Mouse (Mus musculus): ENCODE results near the gene Nfkb1. TPM values are rescaled to one million over a fixed set of nuclear protein-coding genes. Genes with fewer than 3 reads are reported as not detected.
A peak's percentile ranks its signal among the peaks of the same experiment; 100 is the strongest.

The Nfkb1 gene
- polyA plus RNA-seq, 1 experiment from 2014 or later = 18.4 TPM

DNA sequence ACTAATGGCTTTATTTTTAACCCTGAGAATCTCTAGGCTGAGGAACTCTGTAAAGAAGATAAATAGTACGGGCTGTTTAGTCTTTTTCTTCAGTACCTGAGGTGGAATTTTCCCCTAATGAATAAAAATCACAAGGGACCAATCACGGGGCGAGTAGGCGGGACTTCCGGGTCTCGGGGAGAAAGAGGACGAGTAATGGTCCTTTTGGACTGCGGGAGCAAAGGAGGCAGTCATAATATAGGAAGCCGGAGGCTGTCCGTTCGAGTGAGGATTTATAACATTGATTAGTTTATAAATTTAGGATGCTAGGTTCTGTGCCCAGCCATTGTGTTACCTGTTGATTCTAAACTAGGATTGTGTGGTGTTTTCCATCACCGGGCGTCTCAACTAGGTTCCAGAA lies 119.8 kb downstream of the Nfkb1 start:
- H3K9me3 ChIP-seq = no peaks in the 10 kb centered on the region
- no peaks in the 10 kb centered on the region for H3K36me3 ChIP-seq
- 0 out of 2 replicates have a peak overlapping the region, but pooled peaks have one; percentile 11 for H3K4me2 ChIP-seq (replicated peaks)
- WGBS = 69% methylated on average over 13 of the region's 13 CpGs
- no peak overlapping the region for H3K9ac ChIP-seq
- H3K4me1 ChIP-seq = no peaks in the 10 kb centered on the region
- no peaks in the 10 kb centered on the region for H3K27me3 ChIP-seq
- no peak overlapping the region for H3K27ac ChIP-seq
- no peak for ATAC-seq (ENCODE audit: insufficient number of reproducible peaks, insufficient read depth, low FRiP score, low TSS enrichment)
- 0 out of 2 replicates have a peak overlapping the region, but pooled peaks have one; percentile 13 for H3K4me3 ChIP-seq

DNA sequence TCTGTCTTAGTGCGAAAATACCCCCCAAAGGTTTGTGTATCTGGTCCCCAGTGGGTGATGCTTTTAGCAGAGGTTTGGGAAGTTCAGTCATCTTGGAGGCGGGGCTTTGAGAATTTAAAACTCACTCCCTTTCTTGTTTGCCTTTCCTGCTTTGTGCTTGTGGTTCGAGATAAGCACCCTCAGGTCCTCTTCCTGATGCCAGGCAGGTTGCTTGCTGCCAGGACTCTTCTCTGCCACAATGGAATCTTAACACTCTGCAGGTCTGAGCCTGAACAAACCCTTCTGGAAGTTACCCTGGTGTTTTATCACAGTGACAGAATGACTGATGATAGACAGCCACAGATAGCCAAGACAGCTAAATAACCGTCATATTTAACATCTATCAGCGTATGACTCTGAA lies 122.7 kb downstream of the Nfkb1 start:
- no peak for ATAC-seq (ENCODE audit: insufficient number of reproducible peaks, insufficient read depth, low FRiP score, low TSS enrichment)
- WGBS = 72% methylated on average over 5 of the region's 5 CpGs

DNA sequence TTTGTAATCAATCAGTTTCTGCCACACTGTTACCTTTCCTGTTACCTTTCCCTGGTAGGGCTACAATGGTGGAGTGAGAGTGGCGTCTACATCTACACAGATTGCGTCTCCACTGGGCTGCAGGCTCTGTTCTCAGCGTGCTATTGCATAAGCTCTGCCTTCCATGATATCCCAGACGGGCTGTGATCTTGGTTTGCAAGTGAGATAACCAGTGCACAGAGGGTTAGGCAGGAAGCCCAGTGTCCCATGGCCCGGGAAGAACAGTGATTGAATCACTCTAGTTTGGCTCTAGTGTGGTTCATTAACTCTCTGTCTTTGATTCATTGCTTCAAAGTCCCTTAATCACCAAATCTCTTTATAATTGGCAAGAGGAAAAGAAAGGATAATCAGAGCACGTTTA lies 123.5 kb downstream of the Nfkb1 start:
- Histone ChIP-seq H3K9ac (no peak overlapping the region), H3K4me3 (no peak overlapping the region), H3K36me3 (no peaks in the 10 kb centered on the region), H3K9me3 (no peaks in the 10 kb centered on the region), H3K27me3 (no peaks in the 10 kb centered on the region), H3K4me2 (replicated peaks) (no peak overlapping the region), H3K4me1 (no peaks in the 10 kb centered on the region), H3K27ac (no peak overlapping the region)
- no peak for ATAC-seq (ENCODE audit: insufficient number of reproducible peaks, insufficient read depth, low FRiP score, low TSS enrichment)
- 81% methylated on average over 6 of the region's 6 CpGs for WGBS

More for the DNA sequence above, 122.7 kb downstream of the Nfkb1 start:
- H3K9ac ChIP-seq = no peak overlapping the region
- H3K27me3 ChIP-seq = no peaks in the 10 kb centered on the region
- H3K9me3 ChIP-seq = no peaks in the 10 kb centered on the region
- no peaks in the 10 kb centered on the region for H3K4me1 ChIP-seq
- no peaks in the 10 kb centered on the region for H3K36me3 ChIP-seq
- H3K4me3 ChIP-seq = no peak overlapping the region
- no peak overlapping the region for H3K27ac ChIP-seq
- no peak overlapping the region for H3K4me2 ChIP-seq (replicated peaks)

DNA sequence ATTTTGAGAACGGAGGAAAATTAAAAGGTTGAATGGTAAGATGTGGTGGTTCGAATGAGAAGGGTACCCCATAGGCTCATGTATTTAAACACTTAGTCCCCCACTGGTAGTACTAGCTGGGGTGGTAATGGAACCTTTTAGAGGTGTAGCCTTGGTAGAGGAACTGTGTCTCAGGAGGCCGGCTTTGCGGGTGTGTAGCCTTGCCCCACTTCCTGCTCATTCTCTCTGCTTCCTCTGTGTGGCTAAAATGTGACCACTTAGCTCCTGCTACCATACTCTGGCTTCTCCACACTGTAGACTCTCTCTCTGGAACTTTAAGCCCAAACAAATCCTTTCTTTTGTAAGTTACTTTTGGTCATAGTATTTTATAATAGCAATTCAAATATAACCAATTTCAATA lies 126.0 kb downstream of the Nfkb1 start:
- Histone ChIP-seq H3K27me3 (no peaks in the 10 kb centered on the region), H3K4me1 (no peaks in the 10 kb centered on the region), H3K4me2 (replicated peaks) (no peak overlapping the region), H3K27ac (no peak overlapping the region), H3K36me3 (no peaks in the 10 kb centered on the region), H3K9ac (no peak overlapping the region), H3K9me3 (no peaks in the 10 kb centered on the region), H3K4me3 (no peak overlapping the region)
- ATAC-seq (ENCODE audit: insufficient number of reproducible peaks, insufficient read depth, low FRiP score, low TSS enrichment) = no peak
- 91% methylated on average over 4 of the region's 4 CpGs for WGBS

DNA sequence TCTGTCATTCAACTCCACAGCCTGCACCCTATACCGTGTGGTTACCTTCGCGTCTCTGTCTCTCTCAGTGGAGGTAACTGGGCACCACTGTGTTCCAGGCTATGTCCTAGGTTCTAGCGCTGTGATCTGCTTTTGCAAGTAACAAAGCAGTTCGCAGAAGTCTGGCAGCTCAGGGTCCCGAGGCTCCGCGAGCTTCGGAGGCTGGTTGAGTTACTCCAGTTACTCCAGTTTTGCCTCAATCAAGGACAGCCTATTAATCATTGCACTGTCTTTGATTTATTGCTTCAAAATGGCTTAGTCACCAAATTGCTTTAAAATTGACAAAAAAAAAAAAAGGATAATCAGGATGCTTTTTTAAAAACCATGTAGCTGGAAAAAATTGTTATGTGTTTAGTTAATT lies 126.6 kb downstream of the Nfkb1 start:
- Histone ChIP-seq H3K9me3 (no peaks in the 10 kb centered on the region), H3K36me3 (no peaks in the 10 kb centered on the region), H3K4me1 (no peaks in the 10 kb centered on the region), H3K27ac (no peak overlapping the region), H3K9ac (no peak overlapping the region), H3K4me2 (replicated peaks) (no peak overlapping the region), H3K4me3 (no peak overlapping the region), H3K27me3 (no peaks in the 10 kb centered on the region)
- WGBS = 90% methylated on average over 9 of the region's 9 CpGs
- no peak for ATAC-seq (ENCODE audit: insufficient number of reproducible peaks, insufficient read depth, low FRiP score, low TSS enrichment)

GRCm38 (mm10) chr3:135563163-135563689 lies 128.1 kb downstream of the Nfkb1 start:
- no peak overlapping the region for H3K27ac ChIP-seq
- peak; percentile 52; the same call in 1 of the 2 replicates for ATAC-seq (ENCODE audit: insufficient number of reproducible peaks, insufficient read depth, low FRiP score, low TSS enrichment)
- H3K4me3 ChIP-seq = no peak overlapping the region
- WGBS = 77% methylated on average over 17 of the region's 17 CpGs
- H3K27me3 ChIP-seq = no peaks in the 10 kb centered on the region
- H3K36me3 ChIP-seq = no peaks in the 10 kb centered on the region
- H3K9me3 ChIP-seq = no peaks in the 10 kb centered on the region
- no peak overlapping the region for H3K4me2 ChIP-seq (replicated peaks)
- no peak overlapping the region for H3K9ac ChIP-seq
- no peaks in the 10 kb centered on the region for H3K4me1 ChIP-seq

GRCm38 (mm10) chr3:135562036-135562435 lies 129.3 kb downstream of the Nfkb1 start:
- no peaks in the 10 kb centered on the region for H3K9me3 ChIP-seq
- no peak overlapping the region for H3K9ac ChIP-seq
- ATAC-seq (ENCODE audit: insufficient number of reproducible peaks, insufficient read depth, low FRiP score, low TSS enrichment) = no peak
- H3K27me3 ChIP-seq = no peaks in the 10 kb centered on the region
- H3K36me3 ChIP-seq = no peaks in the 10 kb centered on the region
- 77% methylated on average over 7 of the region's 7 CpGs for WGBS
- H3K4me3 ChIP-seq = no peak overlapping the region
- no peaks in the 10 kb centered on the region for H3K4me1 ChIP-seq
- H3K27ac ChIP-seq = no peak overlapping the region
- H3K4me2 ChIP-seq (replicated peaks) = no peak overlapping the region

DNA sequence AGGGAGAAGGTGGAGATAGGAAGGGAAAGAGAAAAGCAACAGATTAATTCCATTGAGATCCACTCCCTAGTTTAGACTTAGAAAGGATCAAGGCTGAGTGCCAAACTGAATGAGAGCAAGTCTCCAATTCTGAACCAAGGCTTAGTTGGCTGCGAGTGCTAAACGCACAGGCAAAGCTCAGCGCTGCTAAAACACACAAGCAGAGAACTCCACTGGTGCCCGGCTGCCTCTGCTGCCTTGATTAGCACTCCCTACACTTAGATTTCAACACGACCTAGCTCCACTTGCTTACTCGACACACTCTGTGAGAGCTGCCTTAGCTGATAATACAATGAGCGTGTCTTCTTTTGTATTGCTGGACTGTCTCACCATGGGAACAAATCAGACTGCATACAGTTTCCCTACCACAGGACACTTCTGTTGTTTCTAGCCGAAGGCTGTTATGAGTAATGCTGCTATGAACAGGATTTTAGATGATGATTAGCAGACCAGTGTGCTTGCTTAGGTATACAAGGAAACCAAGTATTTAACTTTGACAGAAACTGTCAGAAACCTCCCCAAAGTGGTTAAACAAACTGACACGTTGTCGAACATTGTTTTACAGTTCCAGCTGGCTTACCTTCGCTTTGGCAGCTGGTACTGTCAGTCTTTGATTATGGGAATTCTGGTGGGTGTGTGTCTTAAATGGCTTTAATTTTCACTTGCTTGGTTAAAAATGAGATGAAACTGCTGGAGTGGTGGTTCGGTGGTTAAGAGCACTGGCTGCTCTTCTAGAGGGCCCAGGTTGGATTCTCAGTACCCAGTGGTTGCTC lies 134.3 kb downstream of the Nfkb1 start:
- no peaks in the 10 kb centered on the region for H3K27me3 ChIP-seq

DNA sequence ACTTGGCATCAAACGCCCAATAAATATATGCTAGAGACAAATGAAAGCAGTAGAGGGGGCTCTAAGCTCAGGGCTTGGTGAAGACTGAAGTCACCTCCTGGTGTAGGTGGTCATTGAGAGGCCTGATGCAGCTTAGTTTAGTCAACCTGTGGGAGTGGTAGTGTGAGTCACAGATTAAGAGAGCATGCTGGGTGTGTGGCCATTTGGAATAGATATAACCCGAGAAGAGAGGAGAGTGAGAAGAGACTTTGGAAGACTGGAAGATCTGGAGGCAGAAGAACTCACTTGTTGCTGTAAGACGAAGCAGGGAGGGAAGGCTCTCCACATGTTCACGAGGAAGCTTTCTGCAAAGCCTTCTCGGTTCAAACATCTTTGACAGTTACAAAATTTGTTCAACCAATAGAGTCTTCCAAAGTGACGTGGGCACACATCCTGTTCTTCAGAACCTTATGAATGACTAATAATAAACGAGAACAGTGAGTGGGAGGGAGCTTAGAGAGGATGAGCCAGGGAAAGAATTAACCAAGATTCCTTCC lies 135.2 kb downstream of the Nfkb1 start:
- Histone ChIP-seq H3K4me2 (replicated peaks) (no peak overlapping the region), H3K36me3 (no peaks in the 10 kb centered on the region), H3K4me1 (no peaks in the 10 kb centered on the region), H3K9ac (no peak overlapping the region), H3K4me3 (no peak overlapping the region), H3K27me3 (no peaks in the 10 kb centered on the region), H3K27ac (no peak overlapping the region), H3K9me3 (no peaks in the 10 kb centered on the region)
- WGBS = 81% methylated on average over 7 of the region's 7 CpGs
- ATAC-seq (ENCODE audit: insufficient number of reproducible peaks, insufficient read depth, low FRiP score, low TSS enrichment) = no peak

More for the DNA sequence above, 134.3 kb downstream of the Nfkb1 start:
- Histone ChIP-seq H3K9me3 (no peaks in the 10 kb centered on the region), H3K4me3 (no peak overlapping the region), H3K4me2 (replicated peaks) (no peak overlapping the region), H3K9ac (no peak overlapping the region), H3K36me3 (no peaks in the 10 kb centered on the region), H3K27ac (no peak overlapping the region), H3K4me1 (no peaks in the 10 kb centered on the region)
- 85% methylated on average over 12 of the region's 12 CpGs for WGBS
- ATAC-seq (ENCODE audit: insufficient number of reproducible peaks, insufficient read depth, low FRiP score, low TSS enrichment) = no peak

- no peaks in the 10 kb centered on the region for H3K4me1 ChIP-seq
- H3K4me3 ChIP-seq = no peak overlapping the region
- no peaks in the 10 kb centered on the region for H3K27me3 ChIP-seq
- H3K4me2 ChIP-seq (replicated peaks) = no peak overlapping the region
- no peaks in the 10 kb centered on the region for H3K36me3 ChIP-seq
- no peak overlapping the region for H3K9ac ChIP-seq
- H3K9me3 ChIP-seq = no peaks in the 10 kb centered on the region
- WGBS = 75% methylated on average over 6 of the region's 6 CpGs
- no peak overlapping the region for H3K27ac ChIP-seq
- ATAC-seq (ENCODE audit: insufficient number of reproducible peaks, insufficient read depth, low FRiP score, low TSS enrichment) = no peak
Observed at GRCm38 (mm10) chr3:135555192-135555591, 136.2 kb downstream of the Nfkb1 start.

DNA sequence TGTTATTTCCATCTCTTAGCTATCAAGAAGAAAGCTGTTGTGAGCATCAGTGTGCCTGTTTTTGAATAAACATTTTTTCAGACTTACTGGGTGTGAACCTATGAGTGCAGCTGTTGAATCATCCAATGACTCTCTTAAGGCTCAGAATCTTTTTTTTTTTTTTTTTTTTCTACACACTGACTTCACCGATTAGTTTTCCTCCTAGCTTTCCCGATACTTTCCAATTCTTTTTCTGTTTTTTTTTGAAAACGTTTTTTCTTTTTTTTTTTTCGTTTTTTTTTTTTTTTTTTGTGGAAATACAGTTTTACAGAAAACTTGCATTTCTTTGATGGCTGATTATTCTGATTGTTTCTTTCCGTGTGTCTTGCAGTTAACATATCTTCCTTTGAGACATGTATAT lies 138.5 kb downstream of the Nfkb1 start:
- no peaks in the 10 kb centered on the region for H3K4me1 ChIP-seq
- H3K9ac ChIP-seq = no peak overlapping the region
- H3K9me3 ChIP-seq = no peaks in the 10 kb centered on the region
- H3K36me3 ChIP-seq = no peaks in the 10 kb centered on the region
- H3K27me3 ChIP-seq = no peaks in the 10 kb centered on the region
- WGBS = 66% methylated on average over 5 of the region's 5 CpGs
- no peak overlapping the region for H3K4me2 ChIP-seq (replicated peaks)
- no peak for ATAC-seq (ENCODE audit: insufficient number of reproducible peaks, insufficient read depth, low FRiP score, low TSS enrichment)
- no peak overlapping the region for H3K4me3 ChIP-seq
- no peak overlapping the region for H3K27ac ChIP-seq

GRCm38 (mm10) chr3:135547298-135547697 lies 144.0 kb downstream of the Nfkb1 start:
- no peaks in the 10 kb centered on the region for H3K9me3 ChIP-seq
- no peak for ATAC-seq (ENCODE audit: insufficient number of reproducible peaks, insufficient read depth, low FRiP score, low TSS enrichment)
- H3K36me3 ChIP-seq = no peaks in the 10 kb centered on the region
- no peaks in the 10 kb centered on the region for H3K27me3 ChIP-seq
- WGBS = 74% methylated on average over 8 of the region's 8 CpGs
- no peak overlapping the region for H3K9ac ChIP-seq
- H3K4me3 ChIP-seq = no peak overlapping the region
- no peak overlapping the region for H3K4me2 ChIP-seq (replicated peaks)
- no peaks in the 10 kb centered on the region for H3K4me1 ChIP-seq
- no peak overlapping the region for H3K27ac ChIP-seq
